Mouse (Mus musculus) midbrain, embryonic 14.5 days (tissue): ENCODE data around the gene Ankrd33b. TPM values are rescaled to one million over a fixed set of nuclear protein-coding genes. Genes with fewer than 3 reads are reported as not detected.

Source experiments
- ATAC-seq: fragments of 200-750 bp; cut with Nextera tagmentation; 2 replicates; pipeline ENCODE4 v1.8.0; 2017; ENCODE audit warnings: moderate number of reproducible peaks, moderate library complexity; ENCODE audit not compliant: low FRiP score, low TSS enrichment
- DNase-seq: peaks from one replicate; pipeline ENCODE4 v3.0.0-alpha.2; 2015
- H3K27ac ChIP-seq: fragments of 300-500 bp; sonication (generic); replicated peaks from 2 replicates; pipeline ENCODE4 v1.5.1; 2014; ENCODE audit warnings: mild to moderate bottlenecking, low read depth, low read length, moderate library complexity
- H3K27me3 ChIP-seq: fragments of 300-500 bp; sonication (generic); 2 replicates; pipeline ENCODE4 v1.6.1; 2014; ENCODE audit warnings: low read length, control low read depth, mixed read lengths; ENCODE audit not compliant: control insufficient read depth, insufficient read depth
- H3K36me3 ChIP-seq: fragments of 300-500 bp; sonication (generic); 2 replicates; pipeline ENCODE4 v1.6.1; 2014; ENCODE audit warnings: low read length, control low read depth; ENCODE audit not compliant: control insufficient read depth, insufficient read depth
- H3K4me1 ChIP-seq: fragments of 300-500 bp; sonication (generic); 2 replicates; pipeline ENCODE4 v1.6.1; 2014; ENCODE audit warnings: mild to moderate bottlenecking, antibody characterized with exemption, low read length, control low read depth; ENCODE audit not compliant: control insufficient read depth, insufficient read depth
- H3K4me2 ChIP-seq: fragments of 300-500 bp; sonication (generic); 2 replicates; pipeline ENCODE4 v1.6.1; 2014; ENCODE audit warnings: mild to moderate bottlenecking, low read length, moderate library complexity
- H3K4me3 ChIP-seq: fragments of 300-500 bp; sonication (generic); replicated peaks from 2 replicates; pipeline ENCODE4 v1.5.1; 2014; ENCODE audit warnings: low read depth, low read length
- H3K9ac ChIP-seq: fragments of 300-500 bp; sonication (generic); replicated peaks from 2 replicates; pipeline ENCODE4 v1.6.1; 2014; ENCODE audit warnings: mild to moderate bottlenecking, low read length, moderate library complexity
- H3K9me3 ChIP-seq: fragments of 300-500 bp; sonication (generic); 2 replicates; pipeline ENCODE4 v1.6.1; 2016; ENCODE audit warnings: low read length, control low read depth, mixed read lengths; ENCODE audit not compliant: control insufficient read depth
- WGBS: fragments of 180-500 bp; shearing (Covaris S2); extraction: QIAGEN DNeasy Blood & Tissue Kit; methylation state at CpG from one replicate; pipeline ENCODE4 v1.1.7; 2014; 5-methylcytosine and 5-hydroxymethylcytosine counted together
- polyA plus RNA-seq: library from polyadenylated mRNA; unstranded; fragments of >200 nt; fragmentation: Nextera tagmentation; extraction: Ambion mirVana; gene quantifications from 2 replicates; pipeline ENCODE4 v1.2.1, GENCODE M21; 2014

Ankrd33b gene
- polyA plus RNA-seq, 1 experiment from 2014 or later: 0.64 TPM

DNA sequence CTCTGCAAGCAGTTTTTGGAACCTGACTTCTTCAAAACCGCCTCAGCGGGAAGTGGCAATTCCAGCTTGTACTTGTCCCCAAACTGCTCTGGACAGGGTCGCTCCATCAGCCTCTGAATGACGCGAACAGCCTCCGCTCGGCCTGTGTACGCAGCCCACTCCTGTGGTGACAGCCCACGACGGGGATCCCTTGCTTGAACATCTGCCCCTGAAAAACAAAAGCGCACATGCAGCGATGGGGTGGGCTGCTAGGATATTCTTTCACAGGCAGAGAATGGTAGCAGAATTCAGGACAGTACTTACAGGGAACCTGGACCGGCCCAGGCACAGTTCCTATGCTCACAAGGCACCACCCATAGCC lies 69.8 kb downstream of the Ankrd33b start:
- no peak for DNase-seq
- H3K27ac ChIP-seq: no peak overlapping the region
- no peaks in the 10 kb centered on the region for H3K9me3 ChIP-seq
- H3K9ac ChIP-seq: peak overlapping the region; percentile 52; the same call in 1 of the 2 replicates
- H3K4me1 ChIP-seq: peaks cover 3% of the 10 kb centered on the region; the same call in 1 of the 2 replicates
- H3K36me3 ChIP-seq: no peaks in the 10 kb centered on the region
- peak overlapping the region; percentile 37 for H3K4me3 ChIP-seq
- 19% methylated on average over 13 of the region's 13 CpGs for WGBS
- H3K27me3 ChIP-seq: peaks cover 19% of the 10 kb centered on the region; the same call in 1 of the 2 replicates
- no peak for ATAC-seq
- H3K4me2 ChIP-seq: peak overlapping the region; percentile 65

DNA sequence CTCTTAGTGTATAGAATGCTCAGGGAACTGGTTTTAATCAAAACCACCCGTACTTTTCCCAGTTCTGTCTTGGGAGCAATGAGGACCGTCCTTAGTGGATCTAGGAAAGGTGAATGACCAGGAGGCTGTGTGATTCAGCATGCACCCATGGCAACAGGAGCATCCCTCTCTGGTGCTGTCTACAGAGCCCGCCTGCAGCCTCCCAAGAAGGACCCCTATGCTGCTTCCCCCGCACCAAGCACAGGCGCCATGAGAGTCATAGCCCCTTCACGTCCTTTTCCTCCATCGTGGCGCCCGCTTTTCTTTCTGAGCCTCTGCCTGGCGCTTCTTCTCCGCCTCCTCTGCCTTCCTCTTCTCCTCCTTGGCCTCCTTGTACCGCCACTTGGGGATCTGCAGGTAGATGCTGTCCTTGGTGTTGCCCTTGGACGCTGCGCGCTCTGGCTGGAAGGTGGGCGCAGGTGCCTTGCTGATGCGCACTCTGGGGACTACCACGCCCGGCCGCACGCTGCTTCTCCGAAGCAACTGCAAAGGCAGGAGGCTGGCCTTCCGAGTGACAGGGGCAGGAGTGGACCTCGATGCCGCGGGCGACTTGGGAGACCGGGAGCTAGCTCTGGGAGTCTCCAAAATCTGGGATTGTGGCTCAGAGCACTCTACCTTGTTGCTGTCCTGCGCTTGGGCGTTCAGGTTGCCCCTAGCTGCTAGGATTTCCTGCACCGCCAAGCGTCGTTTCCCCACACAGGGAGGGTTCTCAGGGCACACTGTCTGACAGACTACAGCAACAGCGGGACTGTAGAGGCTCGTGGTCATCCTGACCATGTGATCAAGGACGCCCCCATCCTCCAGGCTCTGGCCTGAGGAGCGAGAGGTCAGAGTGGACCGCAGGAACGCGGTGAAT lies 70.4 kb downstream of the Ankrd33b start:
- Histone ChIP-seq H3K36me3 (no peaks in the 10 kb centered on the region), H3K9ac (peak overlapping the region; percentile 52), H3K4me1 (peaks cover 3% of the 10 kb centered on the region; the same call in 1 of the 2 replicates), H3K4me3 (peak overlapping the region; percentile 37), H3K27ac (0 out of 2 replicates have a peak overlapping the region, but pooled peaks have one; percentile 8), H3K9me3 (no peaks in the 10 kb centered on the region), H3K27me3 (peaks cover 19% of the 10 kb centered on the region; the same call in 1 of the 2 replicates), H3K4me2 (peak overlapping the region; percentile 65)
- DNase-seq (peak; percentile 54), ATAC-seq (0 out of 2 replicates have a peak, but pooled peaks have one; percentile 41)
- WGBS: 6% methylated on average over 40 of the region's 40 CpGs

DNA sequence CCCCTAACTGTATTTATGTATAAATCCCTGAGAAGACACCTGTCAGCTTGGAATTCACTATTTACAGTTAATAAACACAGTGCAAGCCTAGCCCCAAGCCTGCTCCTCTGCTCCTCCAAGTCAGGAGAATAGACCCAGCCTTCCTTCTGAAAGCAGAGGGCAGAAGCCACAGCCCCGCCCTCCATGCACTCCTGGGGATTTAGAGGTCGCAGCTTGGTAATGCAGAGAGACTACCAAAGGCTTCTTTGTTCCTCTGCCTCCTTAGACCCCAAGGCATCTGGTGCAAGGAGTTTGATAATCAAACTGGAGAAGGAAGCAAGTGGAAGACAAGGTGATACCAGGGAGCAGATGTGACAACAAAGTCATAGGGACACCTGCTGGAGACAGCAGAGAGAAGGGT lies 73.2 kb downstream of the Ankrd33b start:
- WGBS: 8% methylated on average over 2 of the region's 2 CpGs
- no peak overlapping the region for H3K4me2 ChIP-seq
- no peak overlapping the region for H3K4me3 ChIP-seq
- no peak for DNase-seq
- peaks cover 3% of the 10 kb centered on the region; the same call in 1 of the 2 replicates for H3K4me1 ChIP-seq
- peaks cover 19% of the 10 kb centered on the region; the same call in 1 of the 2 replicates for H3K27me3 ChIP-seq
- no peak overlapping the region for H3K27ac ChIP-seq
- no peaks in the 10 kb centered on the region for H3K9me3 ChIP-seq
- no peak overlapping the region for H3K9ac ChIP-seq
- no peaks in the 10 kb centered on the region for H3K36me3 ChIP-seq
- ATAC-seq: no peak

DNA sequence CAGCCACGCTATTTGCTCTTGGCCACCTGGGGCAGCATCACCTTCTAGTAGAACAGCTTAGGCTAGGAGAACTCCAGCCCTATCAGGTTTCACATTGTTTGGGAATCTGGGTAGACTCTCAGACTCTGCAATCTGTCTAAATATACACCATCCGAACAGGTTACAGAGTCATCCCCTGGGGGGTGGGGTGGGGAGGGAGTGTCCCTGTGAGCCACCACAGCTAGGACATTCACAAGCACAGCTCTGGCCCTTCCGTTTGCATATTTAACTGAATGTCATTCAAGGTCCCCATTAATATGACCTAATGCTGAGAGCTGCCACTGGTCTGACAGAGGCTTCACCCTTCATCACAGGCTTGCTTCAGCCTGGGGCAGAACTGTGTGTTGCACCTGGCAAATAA lies 74.9 kb downstream of the Ankrd33b start:
- no peak for DNase-seq
- peaks cover 15% of the 10 kb centered on the region; the same call in 1 of the 2 replicates for H3K27me3 ChIP-seq
- H3K9ac ChIP-seq: no peak overlapping the region
- H3K36me3 ChIP-seq: no peaks in the 10 kb centered on the region
- H3K27ac ChIP-seq: no peak overlapping the region
- H3K4me1 ChIP-seq: peaks cover 3% of the 10 kb centered on the region; the same call in 1 of the 2 replicates
- H3K4me3 ChIP-seq: no peak overlapping the region
- 58% methylated on average over 3 of the region's 3 CpGs for WGBS
- no peak; the same call in 1 of the 2 replicates for ATAC-seq
- H3K4me2 ChIP-seq: no peak overlapping the region
- H3K9me3 ChIP-seq: no peaks in the 10 kb centered on the region

DNA sequence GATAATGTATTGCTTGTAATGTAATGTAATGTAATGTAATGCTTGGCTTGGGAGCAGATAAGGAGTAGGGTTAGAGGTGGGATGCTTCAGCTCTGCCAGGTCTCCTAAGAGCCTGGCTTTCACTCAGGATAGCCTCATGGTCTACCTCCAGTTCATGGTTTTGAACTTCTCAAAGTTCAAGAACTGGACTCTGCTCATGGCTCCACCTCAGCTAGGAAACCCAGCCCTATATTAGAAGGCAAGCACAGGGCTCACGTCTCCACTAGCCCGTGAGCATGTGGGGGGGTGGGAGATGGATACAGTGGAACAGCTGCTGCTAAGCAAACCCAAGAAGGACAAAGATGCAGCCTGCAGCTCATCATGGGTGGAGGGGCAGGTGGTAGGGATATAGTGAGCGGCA lies 81.8 kb downstream of the Ankrd33b start:
- no peak overlapping the region for H3K4me3 ChIP-seq
- DNase-seq (no peak), ATAC-seq (no peak)
- H3K4me1 ChIP-seq: no peaks in the 10 kb centered on the region
- H3K36me3 ChIP-seq: no peaks in the 10 kb centered on the region
- H3K4me2 ChIP-seq: no peak overlapping the region
- no peaks in the 10 kb centered on the region for H3K27me3 ChIP-seq
- H3K27ac ChIP-seq: no peak overlapping the region
- WGBS: 95% methylated on average over 3 of the region's 3 CpGs
- no peak overlapping the region for H3K9ac ChIP-seq
- H3K9me3 ChIP-seq: no peaks in the 10 kb centered on the region

DNA sequence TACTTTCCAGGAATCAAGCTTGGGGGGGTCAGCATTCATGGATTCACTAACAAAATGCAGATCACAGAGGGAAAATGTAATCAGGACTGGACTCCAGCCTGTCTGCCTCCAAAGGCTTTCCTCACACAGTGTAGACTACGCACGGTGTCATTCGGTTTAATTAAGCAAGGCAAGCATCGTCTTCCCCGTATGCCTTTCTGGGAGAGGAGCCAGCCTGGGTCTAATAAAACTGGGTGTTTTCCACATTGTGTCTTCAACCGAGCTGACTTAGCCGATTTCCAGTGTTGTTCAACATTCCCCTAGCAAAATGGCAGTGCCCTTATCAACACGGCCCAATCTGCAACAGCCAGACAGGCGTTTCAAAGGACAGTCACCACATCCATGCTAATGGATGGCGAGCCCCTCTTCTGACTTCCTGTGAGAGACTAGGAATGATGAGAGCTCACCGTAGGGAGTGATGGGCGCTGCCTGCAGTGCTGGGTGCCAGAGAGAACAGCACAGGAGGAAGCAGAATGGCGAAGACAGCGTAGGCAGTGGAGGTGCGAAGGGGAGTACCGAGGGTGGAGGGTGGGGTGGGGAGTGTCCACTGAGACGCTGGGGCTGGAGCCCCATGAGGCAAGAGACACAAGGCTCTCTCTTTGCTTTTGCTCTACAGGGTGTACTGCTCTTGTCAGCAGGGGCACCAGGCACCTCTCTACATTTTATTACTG lies 82.4 kb downstream of the Ankrd33b start:
- H3K4me3 ChIP-seq: no peak overlapping the region
- H3K27me3 ChIP-seq: no peaks in the 10 kb centered on the region
- no peak overlapping the region for H3K9ac ChIP-seq
- H3K36me3 ChIP-seq: no peaks in the 10 kb centered on the region
- DNase-seq: peak; percentile 30
- no peaks in the 10 kb centered on the region for H3K4me1 ChIP-seq
- 80% methylated on average over 17 of the region's 17 CpGs for WGBS
- H3K27ac ChIP-seq: no peak overlapping the region
- ATAC-seq: no peak
- H3K4me2 ChIP-seq: no peak overlapping the region
- H3K9me3 ChIP-seq: no peaks in the 10 kb centered on the region

DNA sequence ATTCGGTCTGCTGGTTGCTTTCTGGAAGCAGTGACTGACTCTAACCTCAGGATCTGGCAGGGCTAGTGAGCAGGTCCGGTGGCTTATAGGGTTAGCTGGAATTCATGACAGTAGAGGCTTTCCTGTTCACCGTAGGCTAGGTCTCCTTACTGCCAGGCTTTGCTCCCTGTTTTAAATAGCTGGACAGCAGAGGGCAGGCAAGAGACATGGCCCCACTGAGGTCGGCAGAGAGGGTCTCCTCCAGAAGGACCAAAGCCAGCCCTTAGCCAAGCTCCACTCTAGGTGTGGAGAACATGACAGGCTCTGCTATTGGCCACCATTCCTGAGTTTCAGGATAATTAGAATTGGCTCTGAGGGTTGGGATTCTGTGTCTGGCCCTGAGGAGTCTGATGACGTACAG lies 83.4 kb downstream of the Ankrd33b start:
- no peak overlapping the region for H3K4me3 ChIP-seq
- no peaks in the 10 kb centered on the region for H3K9me3 ChIP-seq
- no peaks in the 10 kb centered on the region for H3K27me3 ChIP-seq
- ATAC-seq (no peak), DNase-seq (no peak)
- H3K4me2 ChIP-seq: no peak overlapping the region
- no peak overlapping the region for H3K27ac ChIP-seq
- WGBS: 70% methylated on average over 5 of the region's 5 CpGs
- H3K4me1 ChIP-seq: no peaks in the 10 kb centered on the region
- no peak overlapping the region for H3K9ac ChIP-seq
- H3K36me3 ChIP-seq: no peaks in the 10 kb centered on the region

DNA sequence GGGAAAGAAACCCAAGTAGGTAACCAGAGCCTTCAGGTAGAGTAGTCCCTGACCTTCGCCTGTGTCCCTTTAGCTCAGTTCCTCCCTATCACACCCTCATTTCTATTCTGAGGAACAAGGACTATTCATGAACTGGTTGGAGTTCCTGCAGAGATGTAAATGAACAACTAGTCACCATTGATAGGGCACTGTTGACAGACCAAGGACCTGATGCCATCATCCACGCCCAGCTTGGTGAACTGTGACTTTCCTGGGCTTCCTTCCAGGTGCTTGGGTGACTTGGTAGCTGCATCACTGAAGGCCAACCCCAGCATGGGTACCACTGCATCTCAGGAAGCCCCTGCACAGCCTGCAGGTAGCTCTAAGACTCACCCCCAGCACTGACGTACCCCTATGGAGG lies 85.2 kb downstream of the Ankrd33b start:
- 75% methylated on average over 3 of the region's 3 CpGs for WGBS
- no peaks in the 10 kb centered on the region for H3K36me3 ChIP-seq
- H3K4me3 ChIP-seq: no peak overlapping the region
- H3K9ac ChIP-seq: no peak overlapping the region
- H3K27me3 ChIP-seq: no peaks in the 10 kb centered on the region
- H3K27ac ChIP-seq: peak overlapping the region; percentile 62
- no peaks in the 10 kb centered on the region for H3K4me1 ChIP-seq
- no peaks in the 10 kb centered on the region for H3K9me3 ChIP-seq
- DNase-seq: no peak
- no peak overlapping the region for H3K4me2 ChIP-seq
- ATAC-seq: no peak
